Mouse (Mus musculus) E14TG2a.4 (cell line): ENCODE results near the gene Pdk3.

Experiments
- CTCF ChIP-seq: conservative IDR thresholded peaks from 2 replicates; pipeline ENCODE4 v1.5.1; 2014; ENCODE audit warnings: low read length
- NANOG ChIP-seq: IDR thresholded peaks from 2 replicates; pipeline ENCODE4 v1.6.1; 2014; ENCODE audit warnings: borderline replicate concordance, low read length, mixed read lengths
- POU5F1 ChIP-seq: IDR thresholded peaks from 2 replicates; pipeline ENCODE4 v1.6.1; 2014; ENCODE audit warnings: low read length, borderline replicate concordance

DNA sequence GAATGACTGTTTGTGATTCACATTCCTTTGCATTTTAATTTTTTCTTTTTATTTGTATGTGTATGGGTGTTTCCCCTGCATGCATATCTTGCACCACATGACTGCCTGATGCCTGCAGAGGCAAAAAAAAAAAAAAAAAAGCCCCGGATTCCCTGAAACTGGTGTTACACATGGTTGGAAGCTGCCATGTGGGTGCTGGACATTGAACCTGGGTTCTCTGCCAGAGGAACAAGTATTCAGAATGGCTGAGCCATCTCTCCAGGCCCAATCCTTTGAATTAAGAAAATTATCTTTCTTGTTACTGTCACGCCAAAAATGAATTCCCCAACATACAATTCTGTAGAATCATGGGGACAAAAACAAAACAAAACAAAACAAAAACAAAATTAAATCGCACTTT is 25.8 kb upstream of the Pdk3 start:
- TF ChIP-seq CTCF (no peak), NANOG (no peak), POU5F1 (no peak)
